Mouse (Mus musculus): ENCODE measurements around the gene Psmb2. TPM values are rescaled to one million over a fixed set of nuclear protein-coding genes. Genes with fewer than 3 reads are reported as not detected.

Psmb2 gene
- polyA plus RNA-seq (2015; fragmentation: Nextera tagmentation; extraction: Ambion mirVana) = 405 and 421 TPM in 2 replicates

DNA sequence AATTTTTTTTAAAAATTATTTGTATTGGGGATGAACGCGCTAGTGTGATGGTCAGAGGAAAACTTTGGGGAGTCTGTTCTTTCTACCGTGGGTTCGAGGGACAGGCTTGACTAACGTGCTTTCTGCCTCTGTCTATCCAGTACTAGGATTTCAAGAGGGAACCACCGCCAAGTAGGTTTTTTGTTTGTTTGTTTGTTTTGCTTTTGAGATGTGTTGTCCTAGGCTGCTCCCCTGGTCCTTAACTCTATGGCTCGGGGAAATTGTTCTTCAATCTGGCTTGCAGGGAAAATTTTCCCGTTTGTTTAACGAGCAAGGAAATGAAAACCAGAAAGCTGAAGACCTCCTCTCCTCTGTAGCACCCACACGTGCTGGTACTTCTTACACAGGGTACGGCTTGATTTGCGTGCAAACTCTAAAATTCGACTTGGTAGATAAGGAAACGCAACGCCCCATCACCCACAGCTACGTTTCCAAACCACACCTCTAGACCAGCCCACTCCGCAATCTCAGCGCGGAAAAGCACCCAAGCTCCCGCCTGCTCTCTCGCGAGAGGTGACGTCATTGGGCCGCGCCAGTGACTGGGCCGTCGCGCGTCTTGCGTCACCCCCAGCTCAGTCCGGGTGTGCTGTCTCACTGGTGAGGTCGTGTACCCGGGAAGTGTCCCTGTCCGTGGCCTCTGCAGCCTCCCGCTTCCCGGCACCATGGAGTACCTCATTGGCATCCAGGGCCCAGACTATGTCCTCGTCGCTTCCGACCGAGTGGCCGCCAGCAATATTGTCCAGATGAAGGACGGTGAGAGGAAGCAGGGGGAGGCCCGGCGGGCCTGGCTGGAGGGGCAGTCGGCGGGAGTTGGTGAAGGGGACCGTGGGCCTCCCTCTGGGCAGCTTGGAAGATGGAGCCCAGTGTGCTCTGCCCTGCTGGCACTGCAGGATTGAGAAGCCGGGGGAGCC is at the start of gene Psmb2:
TSS of gene Psmb2 (plus strand) at position 577 of the 950 bp plus-strand sequence.
- Histone ChIP-seq H3K4me2 (ENCODE audit: low read depth, low read length) (peak within 1 kb of the TSS; percentile 93), H3K9me3 (replicated peaks; ENCODE audit: control insufficient read depth, low read length) (no peaks in the 10 kb centered on the region), H3K4me3 (ENCODE audit: low read length) (peak within 1 kb of the TSS; percentile 100), H3K27me3 (ENCODE audit: control insufficient read depth, insufficient read depth, low read length) (no peaks in the 10 kb centered on the region), H3K4me1 (ENCODE audit: control insufficient read depth, insufficient read depth, low read length) (peaks cover 12% of the 10 kb centered on the region), H3K36me3 (ENCODE audit: control insufficient read depth, insufficient read depth) (no peaks in the 10 kb centered on the region), H3K9ac (ENCODE audit: low read length) (peak within 1 kb of the TSS; percentile 99), H3K27ac (ENCODE audit: low read length) (peak within 1 kb of the TSS; percentile 84)
- WGBS = 2% methylated on average over 48 of the region's 48 CpGs
- peak; percentile 100 for ATAC-seq (replicated peaks; ENCODE audit: extremely low read depth, insufficient read depth, low FRiP score)

GRCm38 (mm10) chr4:126631922-126632321 is 45.5 kb upstream of the Psmb2 start:
- 42% methylated on average over 2 of the region's 2 CpGs for WGBS
- H3K9me3 ChIP-seq (replicated peaks; ENCODE audit: control insufficient read depth, low read length) = no peaks in the 10 kb centered on the region
- H3K4me1 ChIP-seq (ENCODE audit: control insufficient read depth, insufficient read depth, low read length) = 0 out of 2 replicates have a peak, but pooled peaks cover 2% of the 10 kb centered on the region
- H3K36me3 ChIP-seq (ENCODE audit: control insufficient read depth, insufficient read depth) = no peaks in the 10 kb centered on the region
- H3K4me2 ChIP-seq (ENCODE audit: low read depth, low read length) = no peak overlapping the region
- no peak overlapping the region for H3K4me3 ChIP-seq (ENCODE audit: low read length)
- no peak for ATAC-seq (replicated peaks; ENCODE audit: extremely low read depth, insufficient read depth, low FRiP score)
- H3K27me3 ChIP-seq (ENCODE audit: control insufficient read depth, insufficient read depth, low read length) = peaks cover 8% of the 10 kb centered on the region; the same call in 1 of the 2 replicates
- H3K9ac ChIP-seq (ENCODE audit: low read length) = no peak overlapping the region
- no peak overlapping the region for H3K27ac ChIP-seq (ENCODE audit: low read length)

GRCm38 (mm10) chr4:126632668-126633067 is 44.8 kb upstream of the Psmb2 start:
- H3K4me3 ChIP-seq (ENCODE audit: low read length) = no peak overlapping the region
- no peaks in the 10 kb centered on the region for H3K36me3 ChIP-seq (ENCODE audit: control insufficient read depth, insufficient read depth)
- no peaks in the 10 kb centered on the region for H3K4me1 ChIP-seq (ENCODE audit: control insufficient read depth, insufficient read depth, low read length)
- peaks cover 8% of the 10 kb centered on the region; the same call in 1 of the 2 replicates for H3K27me3 ChIP-seq (ENCODE audit: control insufficient read depth, insufficient read depth, low read length)
- H3K27ac ChIP-seq (ENCODE audit: low read length) = no peak overlapping the region
- WGBS = 63% methylated on average over 3 of the region's 3 CpGs
- H3K4me2 ChIP-seq (ENCODE audit: low read depth, low read length) = no peak overlapping the region
- no peak for ATAC-seq (replicated peaks; ENCODE audit: extremely low read depth, insufficient read depth, low FRiP score)
- no peak overlapping the region for H3K9ac ChIP-seq (ENCODE audit: low read length)
- H3K9me3 ChIP-seq (replicated peaks; ENCODE audit: control insufficient read depth, low read length) = no peaks in the 10 kb centered on the region

DNA sequence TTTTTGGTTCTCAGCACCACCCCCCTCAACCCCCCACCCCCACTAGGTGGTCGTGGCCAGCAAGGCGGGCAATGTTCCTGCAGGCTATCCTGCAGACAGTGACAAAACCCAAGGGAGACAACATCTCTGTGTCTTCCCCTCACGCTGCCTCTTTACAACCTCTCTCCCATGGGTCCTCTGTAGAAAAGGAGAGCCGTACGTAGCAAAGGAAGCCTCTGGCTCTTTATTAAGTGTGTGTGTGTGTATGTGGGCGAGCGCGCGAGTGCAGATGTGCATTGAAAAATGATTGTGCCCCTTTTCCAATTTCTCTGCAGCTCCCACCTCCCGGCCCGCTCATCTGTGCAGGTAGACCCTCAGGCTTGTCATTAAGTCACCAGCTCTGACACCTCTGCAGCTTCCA is 41.1 kb upstream of the Psmb2 start:
- H3K9ac ChIP-seq (ENCODE audit: low read length) = no peak overlapping the region; the same call in 1 of the 2 replicates
- no peaks in the 10 kb centered on the region for H3K4me1 ChIP-seq (ENCODE audit: control insufficient read depth, insufficient read depth, low read length)
- WGBS = 27% methylated on average over 11 of the region's 11 CpGs
- H3K4me2 ChIP-seq (ENCODE audit: low read depth, low read length) = no peak overlapping the region
- H3K36me3 ChIP-seq (ENCODE audit: control insufficient read depth, insufficient read depth) = no peaks in the 10 kb centered on the region
- no peak overlapping the region for H3K4me3 ChIP-seq (ENCODE audit: low read length)
- peaks cover 13% of the 10 kb centered on the region for H3K27me3 ChIP-seq (ENCODE audit: control insufficient read depth, insufficient read depth, low read length)
- no peak overlapping the region for H3K27ac ChIP-seq (ENCODE audit: low read length)
- H3K9me3 ChIP-seq (replicated peaks; ENCODE audit: control insufficient read depth, low read length) = no peaks in the 10 kb centered on the region
- ATAC-seq (replicated peaks; ENCODE audit: extremely low read depth, insufficient read depth, low FRiP score) = no peak

- Histone ChIP-seq H3K27me3 (ENCODE audit: control insufficient read depth, insufficient read depth, low read length) (peaks cover 15% of the 10 kb centered on the region), H3K9me3 (replicated peaks; ENCODE audit: control insufficient read depth, low read length) (no peaks in the 10 kb centered on the region), H3K36me3 (ENCODE audit: control insufficient read depth, insufficient read depth) (no peaks in the 10 kb centered on the region), H3K9ac (ENCODE audit: low read length) (no peak overlapping the region), H3K27ac (ENCODE audit: low read length) (no peak overlapping the region), H3K4me3 (ENCODE audit: low read length) (no peak overlapping the region), H3K4me1 (ENCODE audit: control insufficient read depth, insufficient read depth, low read length) (no peaks in the 10 kb centered on the region), H3K4me2 (ENCODE audit: low read depth, low read length) (no peak overlapping the region)
- WGBS = 57% methylated on average over 4 of the region's 4 CpGs
- ATAC-seq (replicated peaks; ENCODE audit: extremely low read depth, insufficient read depth, low FRiP score) = no peak
Observed at GRCm38 (mm10) chr4:126637446-126637845, 40.0 kb upstream of the Psmb2 start.

DNA sequence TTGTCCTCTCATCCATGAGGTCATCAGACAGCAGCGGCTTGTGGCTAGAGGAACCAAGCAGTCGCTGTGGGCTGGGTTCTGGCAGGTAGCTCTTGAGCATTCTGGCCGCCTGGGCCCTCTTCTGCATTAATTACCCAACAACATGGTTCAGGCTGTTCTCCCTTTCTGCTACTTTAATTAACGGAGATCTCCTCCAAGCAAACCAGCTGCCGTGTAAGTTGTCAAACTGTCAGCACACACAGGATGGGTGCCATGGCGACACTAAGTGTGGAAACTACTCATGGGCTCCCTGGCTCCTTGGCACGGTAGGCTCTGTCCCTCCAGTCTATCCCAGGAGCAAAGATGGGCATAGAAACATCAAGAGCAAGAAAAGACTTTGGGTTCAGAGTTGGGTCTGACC is 38.1 kb upstream of the Psmb2 start:
- no peaks in the 10 kb centered on the region for H3K36me3 ChIP-seq (ENCODE audit: control insufficient read depth, insufficient read depth)
- peaks cover 15% of the 10 kb centered on the region for H3K27me3 ChIP-seq (ENCODE audit: control insufficient read depth, insufficient read depth, low read length)
- H3K4me3 ChIP-seq (ENCODE audit: low read length) = no peak overlapping the region
- H3K9me3 ChIP-seq (replicated peaks; ENCODE audit: control insufficient read depth, low read length) = no peaks in the 10 kb centered on the region
- H3K9ac ChIP-seq (ENCODE audit: low read length) = no peak overlapping the region
- no peak for ATAC-seq (replicated peaks; ENCODE audit: extremely low read depth, insufficient read depth, low FRiP score)
- no peak overlapping the region for H3K27ac ChIP-seq (ENCODE audit: low read length)
- 48% methylated on average over 7 of the region's 7 CpGs for WGBS
- H3K4me2 ChIP-seq (ENCODE audit: low read depth, low read length) = no peak overlapping the region
- H3K4me1 ChIP-seq (ENCODE audit: control insufficient read depth, insufficient read depth, low read length) = no peaks in the 10 kb centered on the region

- Histone ChIP-seq H3K27ac (ENCODE audit: low read length) (no peak overlapping the region), H3K9me3 (replicated peaks; ENCODE audit: control insufficient read depth, low read length) (no peaks in the 10 kb centered on the region), H3K27me3 (ENCODE audit: control insufficient read depth, insufficient read depth, low read length) (peaks cover 7% of the 10 kb centered on the region; the same call in 1 of the 2 replicates), H3K4me1 (ENCODE audit: control insufficient read depth, insufficient read depth, low read length) (no peaks in the 10 kb centered on the region), H3K4me3 (ENCODE audit: low read length) (no peak overlapping the region), H3K4me2 (ENCODE audit: low read depth, low read length) (no peak overlapping the region), H3K9ac (ENCODE audit: low read length) (no peak overlapping the region), H3K36me3 (ENCODE audit: control insufficient read depth, insufficient read depth) (no peaks in the 10 kb centered on the region)
- 35% methylated on average over 9 of the region's 9 CpGs for WGBS
- no peak for ATAC-seq (replicated peaks; ENCODE audit: extremely low read depth, insufficient read depth, low FRiP score)
Observed at GRCm38 (mm10) chr4:126641901-126642300, 35.5 kb upstream of the Psmb2 start.

DNA sequence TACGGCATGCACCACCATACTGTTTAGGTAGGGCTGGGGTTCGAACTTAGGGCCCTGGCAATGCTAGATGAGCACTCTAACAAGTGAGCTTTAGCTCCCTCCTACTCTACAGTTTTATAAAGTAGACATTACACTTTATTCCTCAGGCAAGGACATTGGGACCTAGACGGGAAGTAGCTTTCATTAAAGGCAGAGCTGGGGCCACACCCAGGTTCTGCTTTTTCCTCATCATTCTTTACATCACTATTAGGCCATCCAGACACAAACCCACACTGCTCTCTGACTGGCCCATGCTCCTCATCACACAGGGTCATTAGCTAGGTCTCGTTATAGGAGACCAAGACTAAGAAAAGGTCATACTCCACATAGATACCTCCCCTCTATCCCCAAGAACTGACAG is 33.6 kb upstream of the Psmb2 start:
- no peak for ATAC-seq (replicated peaks; ENCODE audit: extremely low read depth, insufficient read depth, low FRiP score)
- no peak overlapping the region for H3K27ac ChIP-seq (ENCODE audit: low read length)
- H3K27me3 ChIP-seq (ENCODE audit: control insufficient read depth, insufficient read depth, low read length) = peaks cover 10% of the 10 kb centered on the region; the same call in 1 of the 2 replicates
- no peak overlapping the region for H3K9ac ChIP-seq (ENCODE audit: low read length)
- no peaks in the 10 kb centered on the region for H3K36me3 ChIP-seq (ENCODE audit: control insufficient read depth, insufficient read depth)
- no peaks in the 10 kb centered on the region for H3K4me1 ChIP-seq (ENCODE audit: control insufficient read depth, insufficient read depth, low read length)
- WGBS = 56% methylated on average over 4 of the region's 4 CpGs
- H3K9me3 ChIP-seq (replicated peaks; ENCODE audit: control insufficient read depth, low read length) = no peaks in the 10 kb centered on the region
- H3K4me2 ChIP-seq (ENCODE audit: low read depth, low read length) = no peak overlapping the region
- H3K4me3 ChIP-seq (ENCODE audit: low read length) = no peak overlapping the region

DNA sequence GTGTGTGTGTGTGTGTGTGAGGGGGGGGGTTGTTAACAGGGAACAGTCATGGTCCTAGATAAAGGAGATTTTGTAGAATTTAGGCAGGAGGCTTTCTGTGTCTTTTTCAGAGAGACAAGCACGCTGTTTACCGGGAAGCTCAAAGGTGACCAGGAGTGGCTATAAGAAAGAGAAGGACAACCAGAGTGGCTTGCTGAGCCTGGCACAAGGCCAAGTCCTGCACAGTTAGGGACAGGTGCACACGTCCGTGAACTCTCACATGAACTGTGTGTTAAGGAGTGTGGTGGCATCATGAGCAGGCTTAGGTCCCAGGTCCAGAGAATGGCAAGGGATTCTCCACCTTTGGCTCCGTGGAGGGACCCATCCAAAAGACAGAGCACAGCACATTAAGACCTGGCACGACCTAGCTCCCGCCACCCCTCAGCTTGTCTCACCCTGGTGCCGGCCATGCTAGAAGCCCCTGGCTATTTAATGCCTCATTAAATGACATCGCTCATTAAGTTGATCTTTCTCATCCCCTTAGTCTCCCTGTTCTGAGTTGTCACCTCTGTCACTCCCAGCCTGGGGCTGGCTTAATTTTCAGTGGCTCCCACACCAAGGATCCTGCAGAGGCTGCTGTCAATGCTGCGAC is 33.0 kb upstream of the Psmb2 start:
- Histone ChIP-seq H3K9me3 (replicated peaks; ENCODE audit: control insufficient read depth, low read length) (no peaks in the 10 kb centered on the region), H3K27me3 (ENCODE audit: control insufficient read depth, insufficient read depth, low read length) (0 out of 2 replicates have a peak, but pooled peaks cover 5% of the 10 kb centered on the region), H3K36me3 (ENCODE audit: control insufficient read depth, insufficient read depth) (no peaks in the 10 kb centered on the region), H3K9ac (ENCODE audit: low read length) (no peak overlapping the region), H3K4me3 (ENCODE audit: low read length) (no peak overlapping the region), H3K4me2 (ENCODE audit: low read depth, low read length) (no peak overlapping the region), H3K27ac (ENCODE audit: low read length) (no peak overlapping the region), H3K4me1 (ENCODE audit: control insufficient read depth, insufficient read depth, low read length) (no peaks in the 10 kb centered on the region)
- WGBS = 73% methylated on average over 10 of the region's 10 CpGs
- no peak for ATAC-seq (replicated peaks; ENCODE audit: extremely low read depth, insufficient read depth, low FRiP score)
